Mouse (Mus musculus) C2C12 (cell line): ENCODE measurements around the gene Catsperg2. TPM values are rescaled to one million over a fixed set of nuclear protein-coding genes. Genes with fewer than 3 reads are reported as not detected.
"Not testable (repeated sequence)": the region's sequence is repeated elsewhere in the genome, so short reads cannot be mapped to it uniquely, and the experiment has no call there.

ENCODE experiments used
- H3K27me3 ChIP-seq: one replicate; pipeline ENCODE4 v1.6.1; 2011; ENCODE audit not compliant: control insufficient read depth, insufficient read depth, insufficient read length
- H3K36me3 ChIP-seq: one replicate; pipeline ENCODE4 v1.6.1; 2011; ENCODE audit not compliant: control insufficient read depth, insufficient read depth
- H3K4me3 ChIP-seq: one replicate; pipeline ENCODE4 v1.5.1; 2011; ENCODE audit warnings: mild to moderate bottlenecking, control low read depth; ENCODE audit not compliant: poor library complexity, insufficient read depth, severe bottlenecking
- H3K79me2 ChIP-seq: one replicate; pipeline ENCODE4 v1.6.1; 2011; ENCODE audit not compliant: control insufficient read depth, insufficient read depth
- H3K79me3 ChIP-seq: one replicate; pipeline ENCODE4 v1.6.1; 2011; ENCODE audit warnings: low read depth, control low read depth
- H3ac ChIP-seq: one replicate; pipeline ENCODE3; 2011; ENCODE audit warnings: low read depth; ENCODE audit not compliant: control insufficient read depth, insufficient read length
- CEBPB ChIP-seq: IDR thresholded peaks from one replicate; pipeline ENCODE4 v1.6.1; 2011; ENCODE audit warnings: low read depth, mild to moderate bottlenecking, control low read depth, moderate library complexity
- CTCF ChIP-seq: IDR thresholded peaks from one replicate; pipeline ENCODE4 v1.5.1; 2011; ENCODE audit not compliant: control insufficient read depth, insufficient read depth, insufficient read length
- FOSL1 ChIP-seq: IDR thresholded peaks from one replicate; pipeline ENCODE4 v1.8.0; 2011; ENCODE audit warnings: mild to moderate bottlenecking, low read length; ENCODE audit not compliant: poor library complexity, insufficient read depth, severe bottlenecking
- MAX ChIP-seq: IDR thresholded peaks from one replicate; pipeline ENCODE4 v1.6.1; 2011; ENCODE audit warnings: mild to moderate bottlenecking, control low read depth
- MYOD1 ChIP-seq: IDR thresholded peaks from one replicate; pipeline ENCODE4 v1.6.1; 2011; ENCODE audit warnings: low read depth; ENCODE audit not compliant: control insufficient read depth, insufficient read length
- MYOG ChIP-seq: IDR thresholded peaks from one replicate; pipeline ENCODE4 v1.6.1; 2011; ENCODE audit not compliant: control insufficient read depth, insufficient read length; ENCODE audit errors: extremely low read depth
- USF1 ChIP-seq: IDR thresholded peaks from one replicate; pipeline ENCODE4 v1.6.1; 2011; ENCODE audit warnings: low read depth, mild to moderate bottlenecking, control low read depth, moderate library complexity
- polyA plus RNA-seq: library from polyadenylated mRNA; unstranded; fragments of >200 nt; fragmentation: generic; extraction: Trizol; gene quantifications from one replicate; pipeline ENCODE4 v1.2.1, GENCODE M21; 2012; ENCODE audit warnings: missing spikeins

Gene Catsperg2
- polyA plus RNA-seq, 1 experiment, result not detected

GRCm38 (mm10) chr7:29767058-29767686, 40.3 kb upstream of the Catsperg2 start:
- H3K79me2 ChIP-seq, result peaks cover 29% of the 10 kb centered on the region
- H3K27me3 ChIP-seq, result no peaks in the 10 kb centered on the region
- H3K79me3 ChIP-seq, result peaks cover 25% of the 10 kb centered on the region
- H3ac ChIP-seq, result peak overlapping the region; percentile 57
- TF ChIP-seq FOSL1, result no peak
- no peak for TF ChIP-seq CTCF
- TF ChIP-seq CEBPB, result no peak
- no peak for TF ChIP-seq MYOD1
- TF ChIP-seq USF1, result no peak
- no peak for TF ChIP-seq MAX
- no peak for TF ChIP-seq MYOG
- H3K36me3 ChIP-seq, result peaks cover 12% of the 10 kb centered on the region
- peak overlapping the region; percentile 32 for H3K4me3 ChIP-seq

- no peak overlapping the region for H3K4me3 ChIP-seq
- H3K27me3 ChIP-seq, result no peaks in the 10 kb centered on the region
- peaks cover 11% of the 10 kb centered on the region for H3K79me3 ChIP-seq
- no peaks in the 10 kb centered on the region for H3K36me3 ChIP-seq
- peaks cover 11% of the 10 kb centered on the region for H3K79me2 ChIP-seq
- TF ChIP-seq MYOD1 (no peak), FOSL1 (no peak), CTCF (no peak), MAX (no peak), USF1 (no peak)
- H3ac ChIP-seq, result no peak overlapping the region
These were observed 37.9 kb upstream of the Catsperg2 start for GRCm38 (mm10) chr7:29764702-29765101.

GRCm38 (mm10) chr7:29760476-29760875, 33.6 kb upstream of the Catsperg2 start:
- H3K4me3 ChIP-seq, result no peak overlapping the region
- H3ac ChIP-seq, result no peak overlapping the region
- H3K36me3 ChIP-seq, result no peaks in the 10 kb centered on the region
- H3K79me3 ChIP-seq, result no peaks in the 10 kb centered on the region
- no peaks in the 10 kb centered on the region for H3K27me3 ChIP-seq
- TF ChIP-seq MAX (no peak), CTCF (no peak), MYOD1 (no peak), CEBPB (no peak), MYOG (no peak), FOSL1 (no peak)
- no peaks in the 10 kb centered on the region for H3K79me2 ChIP-seq

- Histone ChIP-seq H3ac (no peak overlapping the region), H3K4me3 (no peak overlapping the region), H3K79me2 (no peaks in the 10 kb centered on the region), H3K79me3 (no peaks in the 10 kb centered on the region), H3K36me3 (no peaks in the 10 kb centered on the region), H3K27me3 (no peaks in the 10 kb centered on the region)
- no peak for TF ChIP-seq USF1
- no peak for TF ChIP-seq MAX
- no peak for TF ChIP-seq CEBPB
- TF ChIP-seq MYOD1, result no peak
- TF ChIP-seq FOSL1, result no peak
- no peak for TF ChIP-seq CTCF
- TF ChIP-seq MYOG, result no peak
These were observed 15.4 kb upstream of the Catsperg2 start for GRCm38 (mm10) chr7:29742258-29742657.

- TF ChIP-seq CTCF (no peak), MYOD1 (no peak), FOSL1 (no peak), USF1 (no peak), CEBPB (no peak), MYOG (no peak), MAX (no peak)
- no peaks in the 10 kb centered on the region for H3K79me2 ChIP-seq
- H3K4me3 ChIP-seq, result no peak overlapping the region
- H3K27me3 ChIP-seq, result no peaks in the 10 kb centered on the region
- no peak overlapping the region for H3ac ChIP-seq
- no peaks in the 10 kb centered on the region for H3K79me3 ChIP-seq
- H3K36me3 ChIP-seq, result no peaks in the 10 kb centered on the region
These were observed 1.2 kb upstream of the Catsperg2 start for GRCm38 (mm10) chr7:29728055-29728454.

- not testable (repeated sequence) for H3K36me3 ChIP-seq, H3ac ChIP-seq, H3K79me3 ChIP-seq, H3K27me3 ChIP-seq, H3K79me2 ChIP-seq, H3K4me3 ChIP-seq
These were observed 1.2 kb downstream of the Catsperg2 start for GRCm38 (mm10) chr7:29725461-29726142.

GRCm38 (mm10) chr7:29708891-29709290, 17.9 kb downstream of the Catsperg2 start:
- not testable (repeated sequence) for H3K36me3 ChIP-seq, H3ac ChIP-seq, H3K79me3 ChIP-seq, H3K27me3 ChIP-seq, H3K4me3 ChIP-seq, H3K79me2 ChIP-seq

- not testable (repeated sequence) for H3ac ChIP-seq, H3K79me2 ChIP-seq, H3K79me3 ChIP-seq, H3K27me3 ChIP-seq, H3K4me3 ChIP-seq, H3K36me3 ChIP-seq
These were observed 31.6 kb downstream of the Catsperg2 start for GRCm38 (mm10) chr7:29695231-29695630.
